Mouse (Mus musculus): ENCODE measurements around the gene Clec4g. TPM values are rescaled to one million over a fixed set of nuclear protein-coding genes. Genes with fewer than 3 reads are reported as not detected.
"Not testable (repeated sequence)": the region's sequence is repeated elsewhere in the genome, so short reads cannot be mapped to it uniquely, and the experiment has no call there.

Gene Clec4g
- polyA plus RNA-seq (2015; fragmentation: Nextera tagmentation; extraction: Ambion mirVana): 0.21 and 0.44 TPM in 2 replicates

- Histone ChIP-seq H3K27ac (no peak within 1 kb of the TSS), H3K36me3 (no peaks in the 10 kb centered on the region), H3K9me3 (replicated peaks) (no peaks in the 10 kb centered on the region), H3K4me2 (no peak within 1 kb of the TSS), H3K9ac (no peak within 1 kb of the TSS), H3K4me3 (replicated peaks) (no peak within 1 kb of the TSS), H3K27me3 (no peaks in the 10 kb centered on the region), H3K4me1 (no peaks in the 10 kb centered on the region)
- WGBS: 69% methylated on average over 5 of the region's 5 CpGs
- ATAC-seq (replicated peaks; ENCODE audit: low FRiP score): no peak
Measured at GRCm38 (mm10) chr8:3720551-3720950, at the start of gene Clec4g. Gene Clec4g, minus strand, starts transcription at chr8:3720651.

DNA sequence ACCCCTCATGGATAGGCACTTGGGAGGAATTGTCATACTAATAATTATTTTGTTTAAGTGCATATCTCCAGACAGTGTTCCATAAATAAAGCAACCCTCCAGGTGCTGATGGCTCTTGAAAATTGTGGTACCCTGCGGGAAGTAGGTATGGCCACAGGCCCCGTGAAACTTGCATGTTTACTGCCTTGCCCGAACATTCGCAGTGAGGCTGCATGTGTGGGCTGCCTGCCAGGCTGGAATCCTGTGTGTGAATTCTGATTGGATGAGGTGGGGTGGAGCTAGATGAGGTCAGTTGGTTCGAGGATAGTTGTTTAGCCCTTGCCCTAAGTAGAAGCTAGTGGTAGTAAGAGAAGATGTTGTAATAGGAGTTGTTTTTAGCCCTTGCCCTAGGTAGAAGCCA is 48.2 kb upstream of the Clec4g start:
- H3K27ac ChIP-seq; H3K4me3 ChIP-seq (replicated peaks); ATAC-seq (replicated peaks; ENCODE audit: low FRiP score); H3K4me2 ChIP-seq; H3K4me1 ChIP-seq; H3K9ac ChIP-seq; H3K9me3 ChIP-seq (replicated peaks); H3K27me3 ChIP-seq; H3K36me3 ChIP-seq: not testable (repeated sequence)
- 82% methylated on average over 5 of the region's 5 CpGs for WGBS

GRCm38 (mm10) chr8:3754261-3754850 is 33.9 kb upstream of the Clec4g start:
- H3K27ac ChIP-seq: no peak overlapping the region
- H3K4me1 ChIP-seq: no peaks in the 10 kb centered on the region
- no peaks in the 10 kb centered on the region for H3K36me3 ChIP-seq
- H3K27me3 ChIP-seq: no peaks in the 10 kb centered on the region
- ATAC-seq (replicated peaks; ENCODE audit: low FRiP score): peak; percentile 100
- H3K4me2 ChIP-seq: no peak overlapping the region
- H3K4me3 ChIP-seq (replicated peaks): no peak overlapping the region
- H3K9me3 ChIP-seq (replicated peaks): no peaks in the 10 kb centered on the region
- no peak overlapping the region for H3K9ac ChIP-seq
- WGBS: 64% methylated on average over 18 of the region's 18 CpGs

GRCm38 (mm10) chr8:3748761-3749160 is 28.3 kb upstream of the Clec4g start, which contains the start of gene Cd209a:
Gene Cd209a, minus strand, starts transcription at chr8:3748984.
- no peak for ATAC-seq (replicated peaks; ENCODE audit: low FRiP score)
- no peak within 1 kb of the TSS for H3K4me3 ChIP-seq (replicated peaks)
- H3K4me2 ChIP-seq: no peak within 1 kb of the TSS
- no peak within 1 kb of the TSS for H3K9ac ChIP-seq
- no peaks in the 10 kb centered on the region for H3K27me3 ChIP-seq
- H3K9me3 ChIP-seq (replicated peaks): no peaks in the 10 kb centered on the region
- H3K36me3 ChIP-seq: no peaks in the 10 kb centered on the region
- WGBS: 87% methylated on average over 4 of the region's 4 CpGs
- no peak within 1 kb of the TSS for H3K27ac ChIP-seq
- H3K4me1 ChIP-seq: no peaks in the 10 kb centered on the region

DNA sequence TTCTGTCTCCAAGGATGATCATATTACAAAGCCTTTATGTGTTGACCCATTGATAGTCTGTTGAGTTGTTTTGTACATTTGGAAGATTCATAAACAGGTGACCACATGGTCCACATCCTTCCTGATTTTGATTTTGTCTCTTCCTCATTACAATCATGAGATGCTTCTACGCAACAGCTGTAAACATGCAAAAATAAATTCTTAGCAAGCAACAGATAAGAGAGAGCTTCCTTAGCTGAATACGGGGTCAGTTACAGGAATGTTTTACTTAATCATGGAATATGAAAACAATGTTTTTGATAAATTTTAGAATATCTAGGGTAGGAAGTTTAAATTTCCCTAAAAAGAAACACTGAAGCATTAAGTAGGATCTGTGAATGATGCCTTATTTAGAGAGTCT is 16.5 kb upstream of the Clec4g start:
- 93% methylated on average over 2 of the region's 2 CpGs for WGBS
- Histone ChIP-seq H3K27ac (no peak overlapping the region), H3K27me3 (no peaks in the 10 kb centered on the region), H3K4me1 (no peaks in the 10 kb centered on the region), H3K4me2 (no peak overlapping the region), H3K9ac (no peak overlapping the region), H3K4me3 (replicated peaks) (no peak overlapping the region), H3K9me3 (replicated peaks) (no peaks in the 10 kb centered on the region), H3K36me3 (no peaks in the 10 kb centered on the region)
- ATAC-seq (replicated peaks; ENCODE audit: low FRiP score): no peak

DNA sequence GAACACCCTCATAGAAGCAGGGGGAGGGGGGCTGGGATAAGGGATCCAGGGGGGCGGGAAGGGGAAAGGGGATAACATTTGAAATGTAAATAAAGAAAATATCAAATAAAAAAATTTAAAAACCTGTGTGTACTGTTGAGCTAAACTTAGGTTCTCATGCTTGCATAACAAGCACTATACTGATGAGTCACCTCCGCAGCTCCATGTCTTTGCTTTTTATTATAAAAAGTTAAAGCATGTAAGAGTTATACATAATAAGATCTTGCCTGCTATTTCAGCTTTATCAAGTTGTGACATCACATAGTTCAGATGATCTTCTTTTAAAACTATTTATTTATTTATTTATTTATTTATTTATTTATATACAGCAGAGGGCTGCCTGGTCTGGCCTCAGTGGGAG is 15.1 kb upstream of the Clec4g start:
- WGBS: 95% methylated on average over 2 of the region's 2 CpGs
- no peak for ATAC-seq (replicated peaks; ENCODE audit: low FRiP score)
- no peaks in the 10 kb centered on the region for H3K4me1 ChIP-seq
- H3K4me2 ChIP-seq: no peak overlapping the region
- no peak overlapping the region for H3K9ac ChIP-seq
- no peaks in the 10 kb centered on the region for H3K9me3 ChIP-seq (replicated peaks)
- no peak overlapping the region for H3K27ac ChIP-seq
- H3K27me3 ChIP-seq: no peaks in the 10 kb centered on the region
- no peaks in the 10 kb centered on the region for H3K36me3 ChIP-seq
- no peak overlapping the region for H3K4me3 ChIP-seq (replicated peaks)

- 69% methylated on average over 1 of the region's 1 CpGs for WGBS
- no peaks in the 10 kb centered on the region for H3K27me3 ChIP-seq
Measured at GRCm38 (mm10) chr8:3734084-3734483, 13.6 kb upstream of the Clec4g start.

DNA sequence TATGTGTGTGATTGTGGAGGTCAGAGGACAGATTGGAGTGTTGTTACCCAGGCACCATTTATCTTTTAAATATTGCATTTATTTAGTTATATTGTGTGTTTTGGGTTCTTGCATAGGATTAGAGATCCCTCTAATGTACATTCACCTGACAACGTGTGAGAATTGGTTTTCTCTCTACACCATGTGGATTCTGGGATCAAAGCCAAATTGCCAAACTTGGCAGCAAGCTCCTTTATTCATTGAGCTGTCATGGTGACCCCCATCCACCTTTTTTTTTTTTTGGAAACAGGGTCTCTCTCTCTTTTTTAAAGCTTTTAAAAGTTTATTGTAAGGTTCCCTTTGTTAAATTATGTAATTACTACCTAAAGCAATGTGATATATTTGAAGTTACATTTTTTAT is 590 bp upstream of the Clec4g start:
- WGBS: 45% methylated on average over 1 of the region's 1 CpGs
- H3K4me3 ChIP-seq (replicated peaks): no peak overlapping the region
- no peak overlapping the region for H3K9ac ChIP-seq
- no peak for ATAC-seq (replicated peaks; ENCODE audit: low FRiP score)
- no peaks in the 10 kb centered on the region for H3K27me3 ChIP-seq
- H3K27ac ChIP-seq: no peak overlapping the region
- no peaks in the 10 kb centered on the region for H3K9me3 ChIP-seq (replicated peaks)
- H3K36me3 ChIP-seq: no peaks in the 10 kb centered on the region
- no peaks in the 10 kb centered on the region for H3K4me1 ChIP-seq
- H3K4me2 ChIP-seq: no peak overlapping the region

More at GRCm38 (mm10) chr8:3734084-3734483, 13.6 kb upstream of the Clec4g start:
- Histone ChIP-seq H3K36me3 (no peaks in the 10 kb centered on the region), H3K27ac (no peak overlapping the region), H3K4me2 (no peak overlapping the region), H3K9ac (no peak overlapping the region), H3K4me3 (replicated peaks) (no peak overlapping the region), H3K4me1 (no peaks in the 10 kb centered on the region), H3K9me3 (replicated peaks) (no peaks in the 10 kb centered on the region)
- ATAC-seq (replicated peaks; ENCODE audit: low FRiP score): no peak

- no peaks in the 10 kb centered on the region for H3K4me1 ChIP-seq
- 17% methylated on average over 14 of the region's 14 CpGs for WGBS
- H3K9me3 ChIP-seq (replicated peaks): no peaks in the 10 kb centered on the region
- no peak overlapping the region for H3K4me2 ChIP-seq
- H3K36me3 ChIP-seq: no peaks in the 10 kb centered on the region
- no peaks in the 10 kb centered on the region for H3K27me3 ChIP-seq
- peak; percentile 77 for ATAC-seq (replicated peaks; ENCODE audit: low FRiP score)
- H3K27ac ChIP-seq: no peak overlapping the region
- no peak overlapping the region for H3K4me3 ChIP-seq (replicated peaks)
- H3K9ac ChIP-seq: no peak overlapping the region
Measured at GRCm38 (mm10) chr8:3718559-3718958, 1.9 kb downstream of the Clec4g start.

DNA sequence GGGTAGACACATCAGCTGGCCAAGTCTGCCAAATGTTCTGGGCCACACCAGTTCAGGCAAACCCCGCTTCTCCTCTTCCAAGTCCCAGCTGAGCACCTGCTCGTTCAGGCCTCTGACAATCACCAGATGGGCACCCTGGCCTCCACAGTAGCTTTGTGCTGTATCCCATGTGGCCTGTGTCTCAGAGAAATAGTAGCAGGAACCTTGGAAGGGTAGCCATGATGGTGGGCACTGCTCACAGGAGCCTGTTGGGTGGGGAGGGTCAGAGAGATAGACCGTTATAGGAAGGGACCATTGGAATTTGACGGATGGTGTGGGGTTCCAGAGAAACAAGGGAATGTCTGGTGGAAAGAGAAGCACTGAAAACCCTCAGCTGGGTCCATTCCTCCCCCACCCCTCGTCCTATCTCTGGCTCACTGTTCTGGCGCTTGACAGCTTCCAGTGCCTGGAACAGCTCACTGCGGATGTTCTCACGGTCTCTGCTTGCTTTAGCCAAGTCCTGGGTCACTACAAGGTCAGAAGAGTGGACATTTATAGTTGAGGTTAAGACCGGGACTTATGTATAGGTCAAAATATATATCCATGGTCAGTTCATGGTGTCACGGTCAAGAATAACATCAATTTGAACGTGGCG is 3.0 kb downstream of the Clec4g start:
- 54% methylated on average over 12 of the region's 12 CpGs for WGBS
- Histone ChIP-seq H3K27ac (no peak overlapping the region), H3K4me1 (no peaks in the 10 kb centered on the region), H3K9me3 (replicated peaks) (no peaks in the 10 kb centered on the region), H3K27me3 (no peaks in the 10 kb centered on the region), H3K4me3 (replicated peaks) (no peak overlapping the region), H3K36me3 (no peaks in the 10 kb centered on the region), H3K4me2 (no peak overlapping the region), H3K9ac (no peak overlapping the region)
- ATAC-seq (replicated peaks; ENCODE audit: low FRiP score): 0 out of 2 replicates have a peak, but pooled peaks have one; percentile 22

DNA sequence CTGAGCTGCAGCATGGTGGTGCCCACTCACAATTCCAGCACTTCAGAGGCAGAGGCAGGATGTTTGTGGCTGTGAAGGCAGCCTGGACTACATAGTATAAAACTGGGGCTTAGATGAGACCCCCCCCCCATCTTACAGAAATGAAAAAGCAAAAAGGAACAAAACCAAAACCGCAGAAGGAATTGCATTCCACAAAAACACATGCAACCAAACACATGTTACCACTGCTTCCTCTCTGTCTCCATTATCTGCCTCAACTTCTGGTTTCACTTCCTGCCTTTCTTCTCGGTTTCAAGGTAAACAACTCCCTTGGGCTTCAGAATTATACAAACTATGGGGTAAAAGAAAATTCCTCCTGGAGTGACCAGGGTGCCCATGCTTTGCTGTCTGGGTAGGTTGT is 8.8 kb downstream of the Clec4g start:
- Histone ChIP-seq H3K9me3 (replicated peaks) (no peaks in the 10 kb centered on the region), H3K27ac (no peak overlapping the region), H3K27me3 (no peaks in the 10 kb centered on the region), H3K9ac (no peak overlapping the region), H3K36me3 (no peaks in the 10 kb centered on the region), H3K4me3 (replicated peaks) (no peak overlapping the region), H3K4me2 (no peak overlapping the region), H3K4me1 (no peaks in the 10 kb centered on the region)
- ATAC-seq (replicated peaks; ENCODE audit: low FRiP score): no peak
- 69% methylated on average over 2 of the region's 2 CpGs for WGBS

DNA sequence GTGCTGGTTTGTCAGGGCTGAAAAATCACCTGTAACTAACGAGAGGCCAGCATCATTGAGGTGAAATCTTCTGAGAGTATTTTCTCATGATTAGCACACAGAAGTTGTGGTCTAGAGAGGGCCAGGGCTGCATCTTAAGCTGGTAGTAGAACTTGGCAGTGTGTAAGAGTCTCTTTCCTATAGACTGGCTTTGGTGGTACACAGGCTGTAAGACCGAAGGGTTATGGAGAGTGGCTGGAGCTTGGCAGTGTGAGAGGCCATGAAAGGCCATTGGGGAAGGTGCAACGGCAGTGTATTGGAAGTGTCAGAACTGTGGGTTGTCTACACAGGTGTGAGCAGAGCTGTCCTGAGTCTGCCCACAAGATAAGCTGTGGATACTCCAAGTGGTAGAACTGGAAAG is 10.1 kb downstream of the Clec4g start:
- Histone ChIP-seq H3K4me1 (no peaks in the 10 kb centered on the region), H3K36me3 (no peaks in the 10 kb centered on the region), H3K4me2 (no peak overlapping the region), H3K4me3 (replicated peaks) (no peak overlapping the region), H3K9ac (no peak overlapping the region), H3K9me3 (replicated peaks) (no peaks in the 10 kb centered on the region), H3K27ac (no peak overlapping the region), H3K27me3 (no peaks in the 10 kb centered on the region)
- WGBS: 76% methylated on average over 3 of the region's 3 CpGs
- ATAC-seq (replicated peaks; ENCODE audit: low FRiP score): no peak

GRCm38 (mm10) chr8:3707611-3708010 is 12.8 kb downstream of the Clec4g start:
- WGBS: 77% methylated on average over 7 of the region's 7 CpGs
- no peak overlapping the region for H3K9ac ChIP-seq

More at GRCm38 (mm10) chr8:3707611-3708010, 12.8 kb downstream of the Clec4g start:
- H3K27ac ChIP-seq: no peak overlapping the region
- no peak overlapping the region for H3K4me2 ChIP-seq
- ATAC-seq (replicated peaks; ENCODE audit: low FRiP score): no peak
- no peaks in the 10 kb centered on the region for H3K27me3 ChIP-seq
- H3K4me1 ChIP-seq: no peaks in the 10 kb centered on the region
- no peaks in the 10 kb centered on the region for H3K36me3 ChIP-seq
- H3K4me3 ChIP-seq (replicated peaks): no peak overlapping the region
- no peaks in the 10 kb centered on the region for H3K9me3 ChIP-seq (replicated peaks)

Measured in kidney, embryonic 15.5 days (tissue).